Mouse (Mus musculus) midbrain, embryonic 13.5 days (tissue): ENCODE measurements around the gene Hist1h2bc. TPM values are rescaled to one million over a fixed set of nuclear protein-coding genes. Genes with fewer than 3 reads are reported as not detected.
"Not testable (repeated sequence)": the region's sequence is repeated elsewhere in the genome, so short reads cannot be mapped to it uniquely, and the experiment has no call there.

Source experiments
- ATAC-seq: fragments of 200-750 bp; cut with Nextera tagmentation; 2 replicates; pipeline ENCODE4 v1.8.0; 2017; ENCODE audit warnings: mild to moderate bottlenecking, moderate TSS enrichment, moderate library complexity
- H3K27ac ChIP-seq: fragments of 300-500 bp; sonication (generic); 2 replicates; pipeline ENCODE4 v1.5.1; 2015; ENCODE audit warnings: inconsistent platforms, mild to moderate bottlenecking, moderate library complexity
- H3K27me3 ChIP-seq: fragments of 300-500 bp; sonication (generic); 2 replicates; pipeline ENCODE4 v1.6.1; 2015; ENCODE audit warnings: mild to moderate bottlenecking, inconsistent platforms
- H3K36me3 ChIP-seq: fragments of 300-500 bp; sonication (generic); 2 replicates; pipeline ENCODE4 v1.6.1; 2015; ENCODE audit warnings: mild to moderate bottlenecking, inconsistent platforms
- H3K4me1 ChIP-seq: fragments of 300-500 bp; sonication (generic); replicated peaks from 2 replicates; pipeline ENCODE4 v1.6.1; 2015; ENCODE audit warnings: inconsistent platforms
- H3K4me2 ChIP-seq: fragments of 300-500 bp; sonication (generic); replicated peaks from 2 replicates; pipeline ENCODE4 v1.6.1; 2015; ENCODE audit warnings: moderate library complexity, mild to moderate bottlenecking, inconsistent platforms
- H3K4me3 ChIP-seq: fragments of 300-500 bp; sonication (generic); replicated peaks from 2 replicates; pipeline ENCODE4 v1.5.1; 2015; ENCODE audit warnings: mild to moderate bottlenecking, inconsistent platforms
- H3K9ac ChIP-seq: fragments of 300-500 bp; sonication (generic); replicated peaks from 2 replicates; pipeline ENCODE4 v1.6.1; 2015; ENCODE audit warnings: mild to moderate bottlenecking, inconsistent platforms
- H3K9me3 ChIP-seq: fragments of 300-500 bp; sonication (generic); 2 replicates; pipeline ENCODE4 v1.6.1; 2016; ENCODE audit warnings: mild to moderate bottlenecking, inconsistent platforms
- WGBS: fragments of 180-500 bp; shearing (Covaris S2); methylation state at CpG from one replicate; pipeline ENCODE4 v1.1.7; 2015; 5-methylcytosine and 5-hydroxymethylcytosine counted together
- polyA plus RNA-seq: library from polyadenylated mRNA; unstranded; fragments of >200 nt; fragmentation: Nextera tagmentation; extraction: Ambion mirVana; gene quantifications from 2 replicates; pipeline ENCODE4 v1.2.1, GENCODE M21; 2015

The Hist1h2bc gene
- polyA plus RNA-seq, 1 experiment from 2014 or later: 24.4 TPM

GRCm38 (mm10) chr13:23702801-23703200 is 18.8 kb downstream of the Hist1h2bc start:
- not testable (repeated sequence) for H3K4me1 ChIP-seq, H3K9me3 ChIP-seq, H3K4me2 ChIP-seq, H3K27ac ChIP-seq, H3K9ac ChIP-seq, H3K36me3 ChIP-seq, H3K4me3 ChIP-seq, ATAC-seq, H3K27me3 ChIP-seq
- WGBS: 87% methylated on average over 2 of the region's 2 CpGs

GRCm38 (mm10) chr13:23705751-23706356 is 21.9 kb downstream of the Hist1h2bc start:
- Histone ChIP-seq H3K27me3 (no peaks in the 10 kb centered on the region), H3K4me2 (no peak overlapping the region), H3K27ac (no peak overlapping the region), H3K9me3 (no peaks in the 10 kb centered on the region), H3K4me1 (peaks cover 11% of the 10 kb centered on the region), H3K36me3 (no peaks in the 10 kb centered on the region), H3K9ac (no peak overlapping the region), H3K4me3 (no peak overlapping the region)
- ATAC-seq: no peak
- 88% methylated on average over 7 of the region's 7 CpGs for WGBS

GRCm38 (mm10) chr13:23706771-23707170 is 22.8 kb downstream of the Hist1h2bc start:
- 91% methylated on average over 12 of the region's 12 CpGs for WGBS
- no peak for ATAC-seq
- Histone ChIP-seq H3K36me3 (no peaks in the 10 kb centered on the region), H3K27ac (no peak overlapping the region), H3K9me3 (no peaks in the 10 kb centered on the region), H3K4me3 (no peak overlapping the region), H3K4me2 (no peak overlapping the region), H3K9ac (no peak overlapping the region), H3K27me3 (no peaks in the 10 kb centered on the region), H3K4me1 (peaks cover 11% of the 10 kb centered on the region)

GRCm38 (mm10) chr13:23708041-23708440 is 24.0 kb downstream of the Hist1h2bc start:
- H3K9me3 ChIP-seq: no peaks in the 10 kb centered on the region
- 81% methylated on average over 4 of the region's 4 CpGs for WGBS
- H3K4me3 ChIP-seq: no peak overlapping the region

GRCm38 (mm10) chr13:23708654-23709053 is 24.7 kb downstream of the Hist1h2bc start:
- Histone ChIP-seq H3K27ac (no peak overlapping the region), H3K4me2 (no peak overlapping the region), H3K9ac (no peak overlapping the region), H3K4me1 (peaks cover 11% of the 10 kb centered on the region), H3K27me3 (peaks cover 3% of the 10 kb centered on the region; the same call in 1 of the 2 replicates), H3K4me3 (no peak overlapping the region), H3K36me3 (no peaks in the 10 kb centered on the region), H3K9me3 (no peaks in the 10 kb centered on the region)
- WGBS: 73% methylated on average over 4 of the region's 4 CpGs
- no peak for ATAC-seq

More at GRCm38 (mm10) chr13:23708041-23708440, 24.0 kb downstream of the Hist1h2bc start:
- no peak for ATAC-seq
- Histone ChIP-seq H3K9ac (no peak overlapping the region), H3K36me3 (no peaks in the 10 kb centered on the region), H3K4me2 (no peak overlapping the region), H3K4me1 (peaks cover 11% of the 10 kb centered on the region), H3K27me3 (peaks cover 3% of the 10 kb centered on the region; the same call in 1 of the 2 replicates), H3K27ac (no peak overlapping the region)

- Histone ChIP-seq H3K27ac (no peak overlapping the region), H3K36me3 (no peaks in the 10 kb centered on the region), H3K9me3 (no peaks in the 10 kb centered on the region), H3K27me3 (peaks cover 3% of the 10 kb centered on the region; the same call in 1 of the 2 replicates), H3K4me3 (peak overlapping the region; percentile 33), H3K4me1 (peaks cover 11% of the 10 kb centered on the region), H3K4me2 (peak overlapping the region; percentile 57), H3K9ac (peak overlapping the region; percentile 61)
- WGBS: 21% methylated on average over 15 of the region's 15 CpGs
- peak; percentile 24; the same call in 1 of the 2 replicates for ATAC-seq
Measured at GRCm38 (mm10) chr13:23709714-23710373, 25.8 kb downstream of the Hist1h2bc start.

GRCm38 (mm10) chr13:23710374-23711089 is 26.5 kb downstream of the Hist1h2bc start, which contains the start of gene Hfe:
Gene Hfe, minus strand, starts transcription at chr13:23710854.
- peak within 1 kb of the TSS; percentile 57 for H3K4me2 ChIP-seq
- no peak within 1 kb of the TSS for H3K27ac ChIP-seq
- H3K4me3 ChIP-seq: peak within 1 kb of the TSS; percentile 33
- peak within 1 kb of the TSS; percentile 61 for H3K9ac ChIP-seq
- WGBS: 6% methylated on average over 17 of the region's 17 CpGs
- peaks cover 11% of the 10 kb centered on the region for H3K4me1 ChIP-seq
- peak; percentile 70 for ATAC-seq
- peaks cover 3% of the 10 kb centered on the region; the same call in 1 of the 2 replicates for H3K27me3 ChIP-seq
- H3K9me3 ChIP-seq: no peaks in the 10 kb centered on the region
- no peaks in the 10 kb centered on the region for H3K36me3 ChIP-seq

- Histone ChIP-seq H3K36me3 (no peaks in the 10 kb centered on the region), H3K4me1 (no peaks in the 10 kb centered on the region), H3K9me3 (no peaks in the 10 kb centered on the region), H3K27me3 (peaks cover 3% of the 10 kb centered on the region; the same call in 1 of the 2 replicates), H3K9ac (no peak overlapping the region), H3K4me2 (no peak overlapping the region), H3K27ac (no peak overlapping the region), H3K4me3 (no peak overlapping the region)
- whole genome bisulfite sequencing: 88% methylated on average over 5 of the region's 5 CpGs
- ATAC-seq: no peak
Measured at GRCm38 (mm10) chr13:23716261-23717042, 32.5 kb downstream of the Hist1h2bc start.

GRCm38 (mm10) chr13:23717176-23717575 is 33.2 kb downstream of the Hist1h2bc start:
- no peaks in the 10 kb centered on the region for H3K4me1 ChIP-seq
- H3K27me3 ChIP-seq: no peaks in the 10 kb centered on the region
- ATAC-seq: no peak
- no peaks in the 10 kb centered on the region for H3K36me3 ChIP-seq
- H3K4me3 ChIP-seq: no peak overlapping the region
- WGBS: 62% methylated on average over 11 of the region's 11 CpGs
- H3K9me3 ChIP-seq: no peaks in the 10 kb centered on the region
- no peak overlapping the region for H3K4me2 ChIP-seq
- no peak overlapping the region for H3K27ac ChIP-seq
- no peak overlapping the region for H3K9ac ChIP-seq

GRCm38 (mm10) chr13:23717593-23718245 is 33.7 kb downstream of the Hist1h2bc start:
- H3K9me3 ChIP-seq, H3K4me2 ChIP-seq, ATAC-seq, H3K36me3 ChIP-seq, H3K27me3 ChIP-seq, H3K9ac ChIP-seq, H3K4me3 ChIP-seq, H3K4me1 ChIP-seq, H3K27ac ChIP-seq: not testable (repeated sequence)
- WGBS: 19% methylated on average over 2 of the region's 2 CpGs

GRCm38 (mm10) chr13:23724239-23724638 is 40.2 kb downstream of the Hist1h2bc start:
- H3K9me3 ChIP-seq: no peaks in the 10 kb centered on the region
- whole genome bisulfite sequencing: 84% methylated on average over 4 of the region's 4 CpGs
- H3K4me1 ChIP-seq: no peaks in the 10 kb centered on the region
- no peak overlapping the region for H3K4me2 ChIP-seq
- no peak for ATAC-seq
- H3K4me3 ChIP-seq: no peak overlapping the region
- H3K36me3 ChIP-seq: no peaks in the 10 kb centered on the region
- H3K9ac ChIP-seq: no peak overlapping the region
- no peak overlapping the region for H3K27ac ChIP-seq
- H3K27me3 ChIP-seq: no peaks in the 10 kb centered on the region
